Mouse (Mus musculus): ENCODE data around the gene Uckl1.

Gene Uckl1

DNA sequence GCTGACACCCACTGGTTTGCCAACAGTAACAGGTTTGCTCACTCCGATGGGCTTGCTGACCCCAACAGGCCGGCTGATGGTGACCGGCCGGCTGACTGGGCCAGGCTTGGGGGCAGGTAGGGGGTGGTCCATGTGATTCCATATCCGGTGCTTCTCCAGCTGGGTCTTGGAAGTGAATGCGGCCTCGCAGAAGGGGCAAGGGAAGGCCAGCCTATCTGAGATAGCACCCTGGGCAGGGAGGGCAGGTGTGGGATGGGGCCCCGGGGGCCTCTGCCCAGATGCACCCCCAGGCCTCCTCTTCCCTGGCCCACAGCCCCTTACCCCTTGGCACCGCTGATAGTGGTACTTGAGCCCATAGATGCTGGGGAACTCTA lies 5.0 kb upstream of the Uckl1 start:
- no peak for DNase-seq (ENCODE audit: low spot score in 2 of 2)

DNA sequence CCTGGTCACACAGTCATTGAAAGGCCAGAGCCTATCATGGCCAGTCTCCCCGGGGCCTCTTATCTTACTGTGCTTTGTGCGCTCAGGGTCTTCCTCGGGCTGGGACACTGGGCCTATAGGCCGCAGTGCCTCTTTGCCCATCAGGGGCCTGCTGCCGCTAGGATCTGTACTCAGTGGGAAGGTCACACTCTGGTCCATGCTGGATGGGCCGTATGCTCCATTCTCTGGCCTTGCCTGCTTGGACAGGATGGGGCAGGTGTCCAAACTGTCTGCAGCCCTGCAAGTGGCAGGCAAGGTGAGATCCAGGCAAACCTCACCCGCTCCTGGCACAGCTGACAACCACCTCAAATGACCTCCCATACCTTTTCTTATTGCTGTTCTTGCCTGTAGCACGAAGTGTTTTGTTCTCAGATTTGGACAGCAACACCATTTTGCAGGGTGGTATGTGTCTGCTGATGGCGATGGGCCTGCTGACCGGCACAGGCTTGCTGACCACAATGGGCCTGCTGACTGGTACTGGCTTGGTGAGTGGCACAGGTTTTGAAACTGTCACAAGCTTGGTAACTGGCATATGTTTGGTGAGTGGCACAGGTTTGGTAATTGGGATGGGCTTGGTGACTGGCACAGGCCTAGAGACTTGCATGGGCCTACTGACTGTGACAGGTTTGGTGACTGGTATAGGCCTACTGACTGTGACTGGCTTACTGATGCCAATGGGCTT lies 4.5 kb upstream of the Uckl1 start:
- DNase-seq (ENCODE audit: low spot score in 2 of 2) = no peak

DNA sequence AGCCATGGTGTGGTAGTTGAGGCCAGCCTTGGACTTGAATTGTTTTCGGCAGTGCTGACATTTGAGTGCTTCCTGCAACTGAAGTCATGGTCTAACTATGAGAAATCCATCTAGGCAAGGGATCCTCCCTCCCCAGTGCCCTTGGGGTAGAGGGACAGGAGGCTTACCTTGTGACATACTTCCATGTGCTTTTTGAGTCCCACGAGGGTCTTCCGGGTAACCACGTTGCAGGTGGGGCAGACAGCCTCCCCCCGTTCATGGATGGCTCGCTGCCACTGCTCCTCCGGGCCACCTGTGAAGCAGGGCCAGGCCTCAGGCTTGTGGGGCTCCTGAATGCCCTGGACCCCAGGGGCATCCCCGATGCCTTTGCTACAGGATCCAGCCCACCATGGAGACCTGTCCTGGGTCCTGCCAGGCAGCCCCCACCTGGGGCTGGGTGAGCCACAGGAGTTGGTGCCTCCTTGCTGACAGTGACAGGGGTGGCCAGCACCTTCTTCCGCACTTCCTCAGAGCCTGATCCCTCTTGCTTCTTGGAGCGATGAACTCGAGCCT lies 3.6 kb upstream of the Uckl1 start:
- no peak for DNase-seq (ENCODE audit: low spot score in 2 of 2)

DNA sequence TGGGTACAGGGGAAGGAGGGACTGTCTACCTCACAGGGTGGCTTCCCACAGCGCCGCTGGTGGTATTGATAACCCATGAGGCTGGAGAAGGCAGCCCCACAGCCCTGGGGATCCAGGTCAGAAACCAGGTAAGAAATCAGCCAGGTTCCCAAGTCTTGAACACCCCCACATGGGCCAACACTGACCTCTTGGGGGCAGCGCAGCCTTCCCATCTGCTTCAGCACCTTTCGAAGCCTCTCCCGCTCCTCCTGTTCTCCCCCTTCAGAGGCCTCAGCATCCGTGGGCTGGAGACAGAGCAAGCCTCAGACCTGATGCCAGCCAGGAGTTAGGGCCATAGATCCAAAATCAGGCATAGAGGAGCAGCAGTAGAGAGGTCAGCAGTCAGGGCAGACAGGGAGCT lies 3.1 kb upstream of the Uckl1 start:
- no peak for DNase-seq (ENCODE audit: low spot score in 2 of 2)

DNA sequence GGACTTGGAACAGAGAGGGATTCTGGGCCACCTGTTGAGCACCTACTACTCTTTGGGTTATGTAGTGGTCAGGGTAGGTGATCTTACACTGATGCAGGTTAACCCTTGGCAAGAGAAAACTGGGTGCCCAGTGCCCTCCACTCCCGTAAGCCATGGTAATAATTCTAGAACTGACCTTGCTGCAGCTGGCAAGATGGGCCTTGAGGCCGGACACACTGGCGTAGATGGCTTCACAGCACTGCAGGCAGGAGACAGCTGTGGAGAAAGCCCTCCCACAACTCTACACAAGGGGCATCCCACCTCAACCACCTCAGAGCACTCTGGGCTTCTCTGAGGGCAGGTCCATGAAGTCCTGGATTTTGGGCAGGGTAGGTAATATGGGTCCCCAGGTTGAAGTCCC lies 1.4 kb upstream of the Uckl1 start:
- no peak for DNase-seq (ENCODE audit: low spot score in 2 of 2)

DNA sequence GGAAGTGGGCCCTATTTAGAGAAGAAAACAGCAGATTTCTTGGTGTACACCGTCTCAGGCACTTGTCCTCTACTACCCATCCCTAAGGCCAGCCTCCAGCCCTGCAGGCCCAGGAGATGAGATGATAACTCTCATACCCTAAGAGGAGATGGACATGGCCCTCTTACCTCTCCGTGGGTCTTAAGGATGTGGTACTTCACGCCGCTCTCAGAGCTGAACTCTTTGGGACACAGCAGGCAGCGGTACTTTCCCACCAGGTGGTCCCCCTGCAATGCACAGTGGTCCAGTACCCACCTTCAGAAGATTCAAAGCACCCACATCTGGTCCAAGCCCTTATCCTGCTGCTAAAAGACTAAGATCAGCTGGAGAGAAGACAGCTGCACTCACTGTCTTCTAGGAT lies 814 bp upstream of the Uckl1 start:
- DNase-seq (ENCODE audit: low spot score in 2 of 2) = no peak

DNA sequence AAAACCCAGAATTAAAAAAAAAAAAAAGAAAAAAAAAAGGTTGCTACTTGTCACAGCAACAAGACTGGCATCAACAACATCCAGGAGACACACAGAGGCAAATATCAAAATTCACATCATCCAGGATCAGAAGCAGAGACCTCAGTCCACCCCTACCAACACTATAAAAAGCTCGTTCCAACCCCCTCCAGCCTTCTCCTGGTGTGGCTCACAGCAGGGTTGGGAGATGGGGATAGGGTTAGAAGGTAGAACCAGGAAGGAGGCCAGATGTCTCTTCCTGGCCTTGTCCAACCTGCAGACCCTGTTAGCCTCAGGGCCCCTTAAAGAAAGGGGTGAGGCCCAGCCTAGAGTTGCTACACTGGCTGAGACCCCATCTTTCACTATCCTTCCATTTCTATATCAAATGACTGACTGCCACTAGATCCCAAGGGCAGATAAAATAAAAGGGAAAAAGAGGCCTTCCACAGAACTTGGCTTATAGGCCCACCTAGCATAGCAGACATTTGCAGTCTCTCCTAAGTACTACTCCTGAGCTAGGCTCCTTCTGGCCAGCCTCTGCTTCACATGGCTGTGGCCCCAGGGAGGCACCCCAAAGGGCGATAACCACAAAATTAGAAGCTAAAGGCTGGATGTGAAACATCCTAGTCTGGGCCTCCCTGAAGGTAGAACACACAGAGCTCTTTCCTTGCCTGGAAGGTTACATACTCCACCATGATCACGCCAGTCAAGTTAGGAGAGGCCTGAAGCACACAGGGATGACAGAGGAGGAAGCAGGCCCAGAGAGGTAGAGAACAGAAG lies 1.0 kb downstream of the Uckl1 start:
- no peak for DNase-seq (ENCODE audit: low spot score in 2 of 2)

DNA sequence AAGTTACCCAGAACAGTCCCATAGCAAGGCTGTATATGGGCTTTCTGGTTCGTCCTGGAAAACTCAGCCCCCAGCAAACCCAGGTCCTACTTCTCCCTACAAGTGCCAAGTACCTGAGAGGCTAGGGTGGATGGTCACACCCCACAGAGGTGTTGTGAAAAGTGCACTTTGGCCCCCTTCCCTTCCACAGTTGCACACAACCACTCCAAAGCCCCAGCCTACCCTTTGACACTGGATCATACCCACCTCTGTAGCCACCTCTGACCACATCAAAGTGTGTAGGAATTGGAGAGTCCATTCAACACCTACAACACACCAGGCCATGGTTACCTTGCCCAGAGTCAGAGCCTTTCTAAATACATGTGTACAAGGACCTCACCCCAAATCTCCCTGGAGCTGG lies 1.8 kb downstream of the Uckl1 start:
- DNase-seq (ENCODE audit: low spot score in 2 of 2) = no peak

DNA sequence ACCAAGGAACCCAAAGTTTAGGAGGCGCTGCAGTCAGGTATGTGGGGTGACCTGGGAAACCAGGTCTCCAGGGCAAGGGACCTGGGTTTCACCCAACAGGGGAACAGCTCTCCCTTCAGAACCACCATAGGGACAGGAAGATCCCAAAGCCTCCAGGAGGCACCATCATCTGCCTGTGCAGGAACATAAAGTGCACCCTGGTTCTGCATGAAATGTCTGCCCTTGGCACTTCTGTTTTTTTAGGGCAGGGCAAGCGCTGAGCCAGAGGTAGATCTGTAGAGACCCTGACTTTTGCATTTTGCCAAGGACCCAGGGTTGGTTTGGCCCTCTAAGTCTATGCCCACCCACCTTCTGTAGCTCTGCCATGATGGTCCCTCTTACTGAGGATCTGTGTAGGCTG lies 2.3 kb downstream of the Uckl1 start:
- DNase-seq (ENCODE audit: low spot score in 2 of 2) = no peak

DNA sequence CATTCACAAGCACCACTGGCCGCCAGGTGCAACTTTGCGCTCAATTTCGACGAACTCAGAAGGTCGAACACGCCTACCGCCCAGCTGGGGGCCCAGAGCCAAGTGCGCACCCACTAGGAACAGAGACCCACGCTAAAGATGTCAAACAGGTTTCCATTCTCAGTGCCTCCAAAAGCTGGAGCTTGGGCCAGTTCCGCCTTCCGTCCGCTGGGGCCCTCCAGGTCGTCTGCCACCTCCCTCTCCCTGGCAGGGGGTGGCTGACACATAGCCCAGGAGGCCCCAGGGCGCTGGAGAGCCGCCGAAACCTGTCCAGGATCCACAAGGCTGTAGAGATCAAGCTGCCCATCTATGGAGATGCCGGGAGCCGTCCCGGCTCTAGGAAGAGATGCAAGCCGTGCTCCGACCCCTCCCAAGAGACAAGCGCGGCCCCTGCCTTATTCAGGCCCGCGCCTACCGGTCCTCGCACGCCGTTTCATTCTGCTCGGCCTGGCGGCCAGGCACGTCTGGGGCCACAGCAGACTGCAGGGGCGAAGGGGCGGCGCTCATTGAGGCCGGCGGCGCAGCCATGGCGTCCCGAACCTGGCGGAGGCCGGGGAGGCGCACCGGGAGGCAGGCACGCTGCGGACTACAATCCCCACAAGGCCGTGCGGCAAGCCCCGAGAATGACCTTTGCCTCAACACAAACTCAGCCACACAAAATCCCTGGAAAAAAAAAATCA lies 3.1 kb downstream of the Uckl1 start:
- peak; percentile 67 to 80 for DNase-seq (ENCODE audit: low spot score in 2 of 2)

DNA sequence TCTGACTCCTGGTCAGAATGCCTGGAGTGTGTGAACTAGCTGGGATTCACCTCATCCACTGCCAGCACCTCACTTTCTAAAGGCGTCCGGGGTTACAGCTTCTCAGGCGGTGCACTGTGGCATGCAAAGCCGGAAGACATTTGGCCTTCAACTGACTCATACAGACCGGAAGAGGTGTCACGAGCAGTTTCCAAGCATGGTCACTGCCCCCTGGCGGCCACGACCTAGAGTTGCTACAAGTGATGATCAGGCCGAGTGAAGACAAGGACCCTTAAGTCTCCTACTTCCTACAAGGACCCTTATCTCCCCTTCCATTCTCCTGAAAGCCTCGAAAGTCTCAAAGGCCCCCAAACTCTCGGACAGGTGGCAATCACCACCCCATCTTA lies 3.7 kb downstream of the Uckl1 start:
- peak; percentile 67 to 78 for DNase-seq (ENCODE audit: low spot score in 2 of 2)

DNA sequence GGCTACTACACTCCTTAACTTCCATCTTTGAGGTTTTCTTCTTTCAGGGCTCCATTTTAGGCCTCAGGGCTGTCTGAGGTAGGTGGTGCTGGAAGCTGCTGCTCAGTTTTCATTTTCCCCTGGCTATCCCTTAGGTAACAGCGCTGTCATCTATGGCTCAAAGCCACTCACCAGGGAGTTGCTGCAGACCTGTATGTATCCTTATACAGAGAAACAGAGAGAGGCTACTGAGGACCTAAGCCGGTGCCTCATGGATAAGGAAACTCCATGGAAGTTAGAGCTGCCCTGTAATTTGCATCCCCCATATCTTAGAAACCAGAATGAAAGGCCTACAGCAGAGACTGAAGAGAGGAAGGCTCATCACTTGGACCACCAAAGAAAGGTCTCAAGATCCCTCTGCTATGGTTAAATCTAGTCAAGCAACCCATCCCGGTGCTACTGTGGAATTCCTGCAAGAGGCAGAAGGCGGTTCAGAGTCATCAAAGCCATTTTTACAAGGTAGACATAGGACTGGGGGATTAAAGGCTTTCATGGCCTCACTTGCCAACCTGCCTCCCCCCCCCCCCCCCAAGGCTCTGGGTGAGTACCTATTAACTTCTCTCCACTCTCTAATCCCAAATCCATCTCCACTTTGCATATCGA lies 4.4 kb downstream of the Uckl1 start:
- DNase-seq (ENCODE audit: low spot score in 2 of 2) = peak in 1 of 2 experiments; percentile 18

DNA sequence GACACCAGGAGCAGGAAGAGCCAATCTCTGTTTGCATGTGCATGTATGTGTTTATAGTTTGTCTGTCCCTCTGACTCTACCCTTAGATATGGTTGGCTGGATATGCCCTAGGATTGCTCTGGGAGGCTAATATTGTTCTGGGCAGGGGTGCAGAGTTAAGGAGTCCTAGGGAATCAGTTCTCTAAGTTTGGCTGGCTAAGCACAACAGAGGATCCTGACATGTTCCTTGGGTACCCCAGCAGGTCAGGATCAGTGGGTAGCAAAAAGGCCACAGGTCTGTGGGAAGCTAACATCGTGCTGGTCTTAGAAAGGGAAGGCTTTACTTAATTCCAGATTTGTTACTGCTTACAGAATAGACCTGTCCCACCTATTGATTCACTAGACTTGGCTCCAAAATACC lies 5.0 kb downstream of the Uckl1 start:
- DNase-seq (ENCODE audit: low spot score in 2 of 2) = no peak

DNA sequence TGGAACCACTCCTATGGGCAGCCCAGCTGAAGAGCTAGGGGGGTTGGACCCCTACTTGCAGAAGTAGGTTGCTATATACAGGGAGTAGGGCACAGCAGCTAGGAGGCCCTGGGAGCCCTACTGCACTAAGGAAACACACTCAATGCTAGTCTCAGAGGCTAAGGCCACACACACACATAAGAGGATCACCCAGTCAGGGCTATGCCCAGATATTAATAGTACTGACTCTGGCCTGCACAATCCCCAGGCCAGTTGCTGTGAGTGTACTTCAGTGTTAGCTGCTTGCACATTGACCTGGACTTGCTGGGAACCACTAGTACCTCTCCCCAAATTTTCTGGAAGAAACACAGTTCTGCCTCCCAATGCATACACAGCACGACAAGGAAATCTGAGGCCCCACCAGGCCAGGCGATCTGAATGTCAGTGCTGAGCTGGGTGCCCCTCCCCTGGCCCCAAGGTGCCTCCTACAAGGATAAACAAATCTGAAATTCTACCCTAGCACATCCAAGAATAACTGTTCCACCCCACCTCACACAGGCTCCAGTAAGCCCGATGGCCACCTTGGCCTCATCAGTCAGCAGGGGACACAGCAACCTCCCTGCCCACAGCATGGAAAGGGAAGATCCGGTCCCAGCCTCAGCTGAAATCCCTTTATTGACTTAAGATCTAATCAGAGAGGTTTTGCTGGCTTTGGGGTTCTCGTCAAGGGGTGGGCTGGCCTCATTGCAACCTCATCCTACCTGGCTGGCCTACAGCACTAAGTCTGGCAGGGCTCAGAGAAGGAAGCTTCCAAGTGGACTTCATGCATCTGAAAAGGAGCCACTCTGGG lies 5.7 kb downstream of the Uckl1 start:
- DNase-seq (ENCODE audit: low spot score in 2 of 2) = no peak

DNA sequence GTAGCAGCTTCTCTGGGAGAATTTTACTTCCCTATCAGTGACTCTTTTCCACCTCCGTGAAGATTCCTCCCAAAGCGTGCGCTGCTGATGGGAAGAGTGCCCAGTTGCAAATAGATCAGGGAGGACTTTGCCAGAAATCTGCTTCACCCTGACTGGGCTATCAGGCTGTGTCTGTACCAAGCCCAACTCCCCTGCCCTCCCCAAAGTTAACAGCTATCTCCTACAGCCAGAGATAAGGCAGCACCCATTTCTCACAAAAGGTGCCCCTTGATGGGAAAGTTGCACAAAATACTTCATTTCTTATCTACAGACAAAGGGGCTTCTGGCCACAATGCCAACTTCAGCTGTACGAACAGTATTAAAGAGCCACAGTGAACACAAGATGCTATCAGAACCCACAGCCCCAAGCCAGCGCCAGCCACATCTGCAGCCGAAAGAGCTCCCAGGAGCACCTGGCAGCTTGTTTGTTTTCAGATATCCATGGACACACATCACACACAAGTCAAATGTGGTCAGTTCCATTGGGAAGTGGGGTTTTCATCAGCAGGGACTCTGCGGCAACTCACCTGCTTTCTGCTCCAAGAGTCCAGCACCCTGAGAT lies 6.6 kb downstream of the Uckl1 start:
- DNase-seq (ENCODE audit: low spot score in 2 of 2) = no peak

DNA sequence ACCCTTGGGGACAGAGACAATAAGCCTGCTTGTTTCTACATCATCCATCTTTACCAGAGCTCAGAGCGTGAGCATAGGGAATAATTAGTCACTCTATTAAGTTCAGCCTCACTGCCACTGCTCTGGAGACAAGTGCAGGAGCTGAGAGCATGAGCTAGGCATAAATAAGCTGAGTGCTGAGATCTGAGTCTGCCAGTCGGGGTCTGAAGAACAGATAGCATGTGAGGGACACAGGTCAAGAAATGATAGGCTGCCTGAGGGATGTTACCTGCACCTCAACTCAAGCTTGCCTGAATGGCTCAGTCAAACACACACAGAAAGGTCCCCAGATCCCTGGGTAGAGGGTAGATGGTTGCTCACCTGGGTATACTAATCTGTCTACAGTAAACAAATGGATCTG lies 7.6 kb downstream of the Uckl1 start:
- DNase-seq (ENCODE audit: low spot score in 2 of 2) = peak in 1 of 2 experiments; percentile 3

DNA sequence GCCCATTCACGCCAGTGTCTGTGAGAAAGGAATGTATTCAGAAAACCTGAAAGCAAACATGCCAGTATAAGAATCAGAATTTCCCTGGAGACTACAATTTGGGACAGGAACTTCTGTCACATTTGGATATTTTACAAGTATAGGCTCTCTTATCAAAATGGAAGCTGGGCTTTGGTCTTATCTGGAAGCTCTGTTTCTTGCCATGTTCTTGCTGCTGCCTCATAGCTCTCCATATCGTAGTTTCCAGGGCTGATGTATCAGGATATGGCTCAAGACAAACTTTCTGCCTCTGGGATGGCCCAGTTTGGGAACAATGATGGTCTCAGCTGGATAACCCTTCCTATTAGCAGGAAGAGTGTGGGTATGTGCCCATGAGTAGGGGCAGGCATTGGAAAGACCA lies 8.1 kb downstream of the Uckl1 start:
- no peak for DNase-seq (ENCODE audit: low spot score in 2 of 2)

DNA sequence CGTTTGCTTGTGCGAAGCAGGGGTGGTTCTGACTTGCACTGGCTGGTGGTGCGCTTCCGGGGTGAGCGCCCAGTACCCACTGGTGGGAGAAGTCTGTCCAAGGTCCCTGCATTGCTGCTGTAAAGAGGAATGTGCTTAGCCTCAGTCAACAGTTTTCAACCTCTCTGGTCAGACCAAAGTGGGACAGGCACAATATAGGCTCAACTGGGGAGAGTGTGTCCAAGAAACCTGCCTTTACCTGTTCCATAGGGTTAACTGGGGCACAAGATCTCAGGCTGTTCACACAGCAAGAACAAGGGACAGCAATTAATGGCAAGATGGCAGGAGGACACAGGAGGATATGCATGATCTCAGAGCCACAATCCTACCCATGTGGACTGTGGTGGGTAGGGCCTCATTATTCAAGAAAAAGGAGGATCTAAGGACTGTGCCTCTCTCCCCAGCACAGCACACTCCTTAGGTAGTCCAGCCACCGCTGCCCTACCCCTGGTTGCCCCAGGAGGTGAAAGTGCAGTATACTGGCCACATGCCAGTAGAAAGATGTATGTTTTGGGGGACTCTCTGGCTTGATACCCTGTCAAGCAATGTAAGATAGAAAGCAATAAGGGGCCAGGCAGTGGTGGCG lies 9.7 kb downstream of the Uckl1 start:
- no peak for DNase-seq (ENCODE audit: low spot score in 2 of 2)

DNA sequence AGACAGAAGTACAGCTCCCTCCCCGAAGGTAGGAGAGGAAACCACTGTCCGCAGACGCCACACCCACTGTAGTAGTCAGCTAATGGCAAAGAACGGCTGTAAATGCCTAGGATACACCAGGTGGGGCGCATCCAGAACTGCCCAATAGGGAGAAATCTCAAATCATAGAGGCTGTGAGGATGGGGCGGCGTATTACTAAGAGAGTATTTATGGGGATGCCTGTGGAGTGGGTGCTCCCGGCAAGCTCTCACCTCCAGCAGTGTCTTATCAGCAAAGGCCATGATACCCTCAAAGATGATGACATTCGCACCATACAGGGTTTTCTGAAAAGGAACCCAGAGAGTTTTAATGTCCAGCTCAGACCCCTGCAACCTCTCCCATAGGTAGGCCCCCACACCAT lies 10.7 kb downstream of the Uckl1 start:
- DNase-seq (ENCODE audit: low spot score in 2 of 2) = no peak
